Mouse (Mus musculus) thymus, postnatal 4 days (tissue): ENCODE data around the gene Rpl14.
A peak's percentile ranks its signal among the peaks of the same experiment; 100 is the strongest.

Experiments used
- DNase-seq: peaks from one replicate; pipeline ENCODE4 v3.0.0; 2021

Gene Rpl14

DNA sequence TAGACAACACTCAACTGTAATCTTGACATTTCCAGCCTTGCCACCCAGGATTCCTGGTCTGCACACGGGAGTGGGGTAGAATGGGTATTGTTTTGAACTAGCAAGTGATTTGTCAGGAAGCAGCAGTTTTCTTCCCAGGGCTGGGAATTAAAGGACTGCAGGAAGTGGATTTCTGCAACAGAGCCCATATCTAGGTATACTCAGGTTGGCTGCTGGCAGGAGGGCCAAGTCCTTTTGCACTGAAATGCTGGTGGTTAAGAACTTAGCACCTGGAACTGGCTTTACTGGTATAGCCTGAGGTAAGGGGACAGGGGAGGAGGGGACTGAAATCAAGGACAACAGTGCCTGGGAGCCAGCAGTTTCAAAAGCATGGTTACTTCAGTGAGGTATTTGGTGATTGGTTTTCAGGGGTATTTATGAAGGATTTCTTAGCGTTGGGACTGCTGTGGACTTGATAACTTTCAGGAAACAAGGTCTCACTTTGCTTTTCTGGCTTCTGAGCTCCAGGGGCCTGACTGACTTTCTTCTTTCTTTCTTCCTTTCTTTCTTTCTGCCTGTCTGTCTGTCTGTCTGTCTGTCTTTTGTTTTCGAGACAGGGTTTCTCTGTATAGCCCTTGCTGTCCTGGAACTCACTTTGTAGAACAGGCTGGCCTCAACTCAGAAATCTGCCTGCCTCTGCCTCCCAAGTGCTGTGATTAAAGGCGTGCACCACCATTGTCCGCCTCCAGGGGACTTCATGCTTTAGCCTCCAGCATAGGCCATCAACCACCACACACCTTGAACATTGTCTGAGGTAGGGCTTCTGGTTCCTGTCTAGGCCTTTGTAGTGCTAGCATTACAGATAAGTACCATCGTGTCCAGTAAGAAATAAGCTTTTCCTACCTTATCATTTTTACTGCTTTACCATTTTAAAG is 4.8 kb downstream of the Rpl14 start:
- peak; percentile 40 for DNase-seq

DNA sequence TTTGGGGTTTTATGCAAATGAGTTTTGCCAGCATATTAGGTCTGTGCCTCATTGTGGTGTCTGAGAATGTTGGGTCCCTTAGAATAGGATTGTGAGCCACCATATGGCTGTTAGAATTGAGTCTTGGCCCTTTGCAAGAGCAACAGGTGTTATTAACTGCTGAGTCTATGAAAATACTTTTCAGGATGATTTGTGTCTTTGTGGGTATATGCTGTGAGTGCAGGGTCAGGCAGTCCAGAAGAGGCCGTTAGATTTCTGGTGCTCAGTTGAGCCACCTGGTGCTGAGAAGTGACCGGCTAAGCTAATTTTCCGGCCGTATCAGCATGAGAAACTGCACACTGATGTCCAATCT is 5.4 kb downstream of the Rpl14 start:
- no peak for DNase-seq

DNA sequence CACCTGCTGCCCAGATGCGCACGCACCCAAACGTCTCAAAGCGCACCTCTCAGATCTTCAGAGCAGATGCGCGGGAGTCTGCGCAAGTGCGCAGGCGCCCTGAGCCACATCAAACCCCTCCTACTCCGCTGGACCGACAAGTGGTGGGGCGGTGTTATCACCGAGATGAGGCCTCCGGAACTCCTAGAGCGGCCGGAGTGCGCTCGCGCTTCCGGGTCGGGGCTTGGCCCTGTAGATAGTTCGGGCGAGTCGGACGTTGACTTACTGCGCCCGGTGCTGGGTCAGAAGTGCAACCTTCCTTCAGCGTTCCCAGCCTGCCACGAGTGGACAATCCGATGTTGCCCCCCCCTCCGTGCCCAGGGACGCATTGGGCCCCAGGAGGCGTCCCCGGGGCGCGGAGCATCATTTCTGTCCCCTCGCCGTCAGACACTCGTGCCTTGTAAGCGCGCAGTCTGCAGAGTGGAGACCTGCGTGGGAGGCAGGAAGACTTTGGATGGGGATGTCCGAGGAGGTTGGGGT is 5.9 kb downstream of the Rpl14 start:
- peak; percentile 87 for DNase-seq

DNA sequence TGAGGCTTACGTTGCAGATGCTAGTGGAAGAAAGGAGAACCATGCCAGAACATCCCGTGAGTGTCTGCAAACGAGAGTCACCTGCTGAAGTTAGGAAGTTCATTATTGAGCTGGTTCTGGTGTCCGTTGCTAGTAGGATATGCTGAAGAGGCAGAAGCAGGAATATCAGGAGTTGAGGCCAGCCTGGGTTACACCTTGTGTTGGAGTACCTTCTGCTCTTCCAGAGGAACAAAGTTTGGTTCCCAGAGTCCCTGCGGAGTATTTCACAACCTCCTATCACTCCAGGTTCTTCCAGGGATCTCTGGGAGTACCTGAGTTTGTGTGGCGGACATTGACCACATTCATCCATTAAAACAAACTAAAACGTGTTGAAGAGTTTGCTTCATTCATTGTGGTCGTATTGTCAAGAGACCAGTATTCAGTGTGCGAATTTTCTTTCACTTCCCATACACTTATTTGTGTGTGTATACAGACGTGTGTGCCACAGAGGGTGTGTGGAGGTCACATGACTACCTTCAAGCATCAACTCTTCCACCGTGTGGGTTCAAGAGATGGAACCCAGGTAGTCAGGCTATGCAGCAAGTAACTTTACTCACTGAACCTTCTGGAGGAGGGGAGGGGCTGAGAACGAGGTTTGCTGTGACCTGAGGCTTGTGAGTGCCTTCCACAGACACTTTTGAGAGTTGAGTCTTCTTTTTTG is 6.6 kb downstream of the Rpl14 start:
- DNase-seq = no peak

DNA sequence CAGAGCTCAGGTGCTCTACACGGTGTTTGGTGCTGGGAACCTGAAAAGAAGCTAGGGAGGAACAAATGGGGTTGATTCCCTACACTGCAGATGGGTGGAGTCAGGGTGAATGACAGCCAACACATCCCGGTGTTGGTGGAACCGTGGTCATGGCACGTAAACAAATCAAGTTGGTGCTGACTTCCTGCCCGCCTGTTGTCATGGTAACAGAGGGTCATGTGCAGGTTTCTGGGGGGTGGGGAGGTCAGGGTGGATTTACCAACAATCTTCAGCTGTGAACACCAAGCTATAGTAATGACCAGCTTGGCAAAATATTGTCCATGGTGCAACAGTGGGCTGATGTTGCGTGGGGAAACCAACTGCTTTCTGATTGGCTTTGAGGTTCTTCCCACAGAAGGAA is 7.5 kb downstream of the Rpl14 start:
- DNase-seq = peak; percentile 45

DNA sequence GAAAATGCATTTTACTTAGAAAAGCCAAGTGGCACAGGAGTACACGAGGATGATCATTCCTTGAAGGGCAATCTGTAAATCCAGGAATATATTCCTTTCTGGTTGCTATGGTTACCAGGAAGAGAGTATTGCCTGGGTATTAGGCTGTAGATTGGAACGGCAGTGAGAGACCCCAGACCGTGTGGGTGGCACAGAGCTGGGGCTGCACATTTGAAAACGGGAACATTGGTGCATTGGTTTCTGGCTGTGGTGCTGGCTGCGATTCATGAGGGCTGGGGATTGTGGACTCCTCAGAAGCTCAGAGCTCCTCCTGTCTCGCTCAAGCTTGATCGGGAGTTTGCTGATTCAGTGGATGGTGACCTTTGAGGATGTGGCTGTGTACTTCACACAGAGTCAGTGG is 8.6 kb downstream of the Rpl14 start:
- no peak for DNase-seq

DNA sequence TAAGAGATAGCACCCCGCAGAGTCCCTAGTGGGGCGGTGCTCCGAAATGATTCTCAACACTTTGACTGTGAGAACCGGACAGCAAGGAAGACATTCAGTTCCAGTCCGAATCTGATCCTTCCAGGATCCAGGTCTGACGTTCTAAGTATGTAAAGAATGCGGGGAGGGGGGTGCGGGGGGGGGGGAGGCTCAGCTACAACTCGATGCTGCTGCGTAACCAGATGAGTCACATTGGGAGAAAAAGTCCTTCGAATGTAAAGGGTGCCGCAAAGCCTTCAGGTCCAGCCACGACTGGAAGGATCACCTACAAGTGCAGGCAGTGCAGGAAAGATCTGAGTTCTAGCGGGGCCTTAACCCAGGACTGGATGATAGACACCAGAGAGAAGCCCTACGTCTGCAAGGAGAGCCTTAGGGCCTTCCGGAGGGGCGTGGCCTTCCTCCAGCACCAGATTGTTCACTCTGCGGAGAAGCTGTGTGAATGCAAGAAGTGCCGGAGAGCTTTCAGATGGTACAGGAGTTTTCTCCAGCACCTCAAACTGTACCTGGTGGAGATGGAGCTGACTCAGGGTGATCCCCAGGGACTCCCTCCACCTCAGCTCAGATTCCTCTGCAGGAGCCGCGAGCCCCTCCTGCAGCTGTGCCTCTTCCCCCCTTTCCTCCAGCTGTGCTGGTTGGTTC is 10.8 kb downstream of the Rpl14 start:
- DNase-seq = peak; percentile 82

DNA sequence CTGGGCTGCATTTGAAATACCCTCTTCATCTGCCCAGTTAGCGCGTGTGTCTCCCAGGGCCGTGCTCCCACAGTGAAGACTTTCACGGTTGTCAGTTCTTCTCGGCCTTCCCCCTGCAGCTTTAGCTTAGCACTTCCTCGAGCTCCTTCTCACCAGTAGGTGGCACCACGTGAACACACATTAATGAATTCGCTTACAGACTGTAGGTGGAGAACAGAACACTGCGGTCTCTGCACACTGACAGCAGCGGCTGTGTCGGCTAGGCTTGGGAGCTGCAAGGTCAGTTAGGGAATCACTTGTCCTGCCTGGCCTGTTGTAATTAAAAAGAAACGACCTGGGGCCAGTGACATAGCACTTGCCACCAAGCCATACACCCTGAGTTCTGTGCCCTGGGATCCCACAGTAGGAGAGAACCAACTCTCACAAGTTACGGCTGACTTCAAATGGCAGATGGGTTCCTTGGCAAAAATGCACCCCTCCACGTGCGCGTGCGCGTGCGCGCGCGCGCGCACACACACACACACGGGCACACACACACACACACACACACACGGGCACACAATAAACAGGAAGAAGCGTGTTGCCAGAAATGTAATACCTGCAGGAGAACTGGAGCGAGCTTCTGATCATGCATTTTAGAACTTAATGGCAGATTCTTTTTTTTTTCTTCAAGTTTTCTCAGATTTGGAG is 11.5 kb downstream of the Rpl14 start:
- peak; percentile 93 for DNase-seq

DNA sequence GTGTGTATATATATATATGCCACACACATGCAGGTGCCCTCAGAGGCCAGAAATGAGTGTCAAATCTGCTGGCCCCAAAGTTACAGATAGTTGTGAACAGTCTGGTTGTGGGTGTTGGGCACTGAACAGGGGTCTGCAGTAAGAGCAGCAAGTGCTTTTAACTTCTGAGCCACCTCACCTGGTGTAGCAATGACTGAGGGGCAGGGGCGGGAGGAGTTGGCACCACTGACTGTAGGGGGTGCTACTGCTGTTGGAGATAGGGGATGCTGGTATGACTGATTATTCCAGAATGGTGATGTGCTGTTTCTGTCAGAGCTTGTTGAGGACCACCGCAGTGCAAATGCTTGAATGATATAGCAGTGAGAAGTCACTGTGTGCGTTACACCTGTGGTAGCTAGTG is 12.1 kb downstream of the Rpl14 start:
- peak; percentile 67 for DNase-seq

DNA sequence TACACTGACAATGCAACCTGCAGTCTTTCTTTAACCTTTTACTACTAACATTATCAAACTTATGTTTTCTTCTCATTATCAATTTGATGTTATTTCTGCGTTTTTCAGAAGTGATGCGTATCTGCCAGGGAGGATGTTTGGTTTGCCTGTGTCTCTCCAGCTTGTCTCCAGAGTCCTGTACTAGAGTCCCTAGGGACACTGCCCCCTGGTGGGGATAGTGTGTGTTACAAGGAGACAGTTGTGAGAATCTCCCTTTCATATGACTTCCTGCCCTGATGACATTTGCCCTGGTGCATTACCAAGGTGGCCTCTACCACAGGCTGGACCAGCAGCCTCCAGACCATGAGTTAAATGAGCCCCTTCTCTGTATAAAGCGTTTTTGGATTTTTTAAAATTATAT is 15.3 kb downstream of the Rpl14 start:
- peak; percentile 91 for DNase-seq

DNA sequence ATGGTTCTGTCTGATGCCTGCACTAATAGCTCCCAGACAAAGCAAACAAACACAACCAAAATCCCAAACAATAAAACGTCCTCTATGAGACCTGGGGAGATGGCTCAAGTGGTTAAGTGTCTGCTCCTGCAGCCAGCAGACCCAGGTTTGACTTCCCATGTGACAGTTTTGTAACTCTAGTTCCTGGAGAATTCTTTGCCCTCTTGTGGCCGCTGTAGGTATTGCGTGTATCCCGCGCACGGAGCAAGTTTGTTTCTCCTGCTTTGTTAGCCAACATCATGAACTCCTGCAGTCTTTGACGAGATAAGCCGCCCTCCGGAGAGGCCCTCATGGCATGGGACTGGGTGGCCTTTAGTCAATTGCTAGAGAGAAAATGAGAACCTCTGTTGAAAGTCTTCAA is 20.2 kb downstream of the Rpl14 start:
- peak; percentile 88 for DNase-seq

DNA sequence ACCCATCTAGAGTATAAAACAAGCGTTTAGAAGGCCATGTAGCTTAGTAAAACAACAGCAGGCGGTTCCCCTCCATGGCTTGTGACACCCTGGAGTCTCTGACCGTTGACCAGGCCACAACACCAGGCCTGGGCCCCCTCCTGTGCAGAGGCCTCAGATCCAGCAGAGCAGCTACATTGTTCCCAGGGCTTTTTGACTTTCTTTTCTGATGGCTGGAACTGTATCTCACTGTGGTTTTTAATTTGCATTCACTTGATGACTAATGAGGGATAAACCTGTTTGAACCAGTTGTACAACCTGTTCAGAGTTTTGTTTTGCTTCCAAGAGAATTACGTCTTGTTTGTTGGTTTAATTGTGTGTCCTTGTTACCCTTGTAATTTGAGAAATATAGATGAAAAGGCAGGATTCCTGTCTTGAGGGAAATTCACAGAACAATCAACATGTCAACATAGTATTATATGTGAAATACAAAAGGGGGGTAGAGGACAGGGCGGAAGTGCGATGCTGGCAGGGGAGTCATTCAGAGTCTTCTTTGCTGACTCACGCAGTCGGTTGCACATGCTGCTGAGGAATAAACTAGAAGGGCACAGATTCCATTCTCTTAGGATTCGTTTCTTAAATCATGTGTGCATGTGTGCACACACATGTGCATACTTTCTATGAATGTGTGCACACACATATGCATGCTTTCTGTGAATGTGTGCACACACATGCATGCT is 22.3 kb downstream of the Rpl14 start:
- no peak for DNase-seq

DNA sequence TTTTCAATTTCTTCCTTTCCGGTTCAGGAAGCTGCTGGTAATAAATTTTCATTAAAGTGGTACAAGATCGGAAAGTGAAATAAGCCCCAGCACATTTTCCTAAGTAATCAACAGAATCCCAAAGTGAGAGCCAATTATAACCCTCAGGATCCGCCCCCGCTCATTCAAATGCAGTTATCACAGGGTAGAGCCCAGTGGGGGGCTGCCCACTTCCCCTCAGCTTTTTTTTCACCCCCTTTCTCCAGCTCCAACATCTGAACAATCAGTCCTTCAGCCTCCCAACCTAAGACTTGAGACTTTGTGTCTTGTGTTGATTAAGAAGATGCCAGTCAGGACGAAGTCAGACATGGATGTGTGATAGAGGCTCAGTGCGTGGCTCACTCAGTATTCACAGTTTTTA is 23.6 kb downstream of the Rpl14 start:
- no peak for DNase-seq

DNA sequence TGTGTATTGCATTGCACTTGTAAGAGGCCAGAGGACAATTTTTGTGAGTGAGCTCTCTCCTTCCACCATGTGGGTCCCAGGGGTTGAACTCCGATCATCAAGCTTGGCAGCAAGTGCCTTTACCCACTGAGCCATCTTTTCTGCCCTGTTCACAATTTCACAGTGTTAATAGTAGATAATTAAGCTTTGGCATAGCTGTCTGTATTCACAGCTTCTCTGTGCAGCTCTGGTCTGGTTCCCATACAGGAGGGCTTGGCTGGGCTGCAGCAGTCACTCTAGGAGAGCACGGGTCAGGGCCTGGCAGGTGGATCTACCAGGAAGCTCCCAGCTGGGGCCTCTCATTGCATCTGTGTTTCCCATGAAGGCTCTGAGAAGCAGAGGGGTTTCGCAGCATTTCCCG is 24.1 kb downstream of the Rpl14 start:
- no peak for DNase-seq

DNA sequence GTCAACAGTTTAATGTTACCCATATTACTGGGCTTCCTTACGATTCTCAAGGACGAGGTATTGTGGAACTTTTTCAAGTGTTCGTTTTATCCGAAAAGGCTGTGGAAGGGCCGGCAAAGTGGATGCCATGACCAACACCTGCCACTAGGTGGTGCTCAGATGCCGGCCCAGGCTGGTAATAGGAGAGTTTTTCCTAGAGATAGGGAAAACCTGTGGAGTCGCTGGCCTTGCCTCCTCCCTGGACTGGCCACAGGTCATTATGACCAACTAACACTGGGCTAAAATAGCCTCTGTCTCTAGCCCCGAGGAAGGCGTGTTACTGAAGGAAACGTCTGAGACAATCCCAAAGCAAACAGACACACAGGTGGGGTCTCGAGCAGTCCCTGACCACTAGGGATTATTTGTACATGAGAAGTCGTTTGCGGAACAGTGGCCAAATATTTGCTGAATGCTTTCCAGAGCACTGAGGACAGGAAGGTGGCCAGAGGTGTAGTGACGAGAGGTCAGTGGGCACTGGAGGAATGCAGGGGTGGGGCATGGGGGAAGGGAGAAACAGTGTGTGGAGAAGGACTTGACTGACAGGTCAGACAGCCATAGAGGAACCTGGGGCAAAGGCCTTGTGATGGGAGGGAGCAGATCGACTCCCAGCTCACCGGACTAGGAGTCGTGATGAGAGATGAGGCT is 30.4 kb downstream of the Rpl14 start:
- peak; percentile 73 for DNase-seq

DNA sequence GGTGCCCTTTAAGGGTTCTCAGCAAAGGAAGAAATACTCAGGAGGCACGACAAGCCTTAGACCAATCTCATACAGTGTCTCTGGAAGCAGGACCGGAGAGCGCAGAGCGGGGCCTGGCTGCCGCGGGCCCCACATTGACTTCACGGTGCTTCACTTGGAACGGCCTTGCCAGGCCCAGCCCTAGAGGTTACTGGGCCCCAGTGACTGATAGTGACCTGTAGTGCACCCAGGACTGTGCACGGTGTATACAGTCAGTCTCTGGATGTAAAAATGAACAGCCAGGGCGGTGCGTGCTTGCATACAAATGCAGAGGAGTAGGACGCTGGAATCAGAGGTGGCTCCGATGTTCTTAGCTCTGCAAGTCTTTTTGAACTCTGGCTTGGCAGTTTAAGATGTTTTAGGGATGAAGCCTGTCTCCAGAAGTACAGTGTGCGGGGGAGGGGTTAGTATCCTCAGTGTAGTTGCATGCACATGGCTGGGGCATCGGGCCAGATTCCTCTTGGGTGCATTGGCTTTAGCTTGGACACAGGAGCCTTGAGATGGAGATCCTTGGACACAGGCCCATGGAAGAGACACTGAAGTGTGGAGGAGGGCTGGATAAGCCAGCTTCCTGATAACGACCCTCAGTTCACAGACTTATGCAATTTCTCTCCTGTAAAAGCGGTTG is 31.1 kb downstream of the Rpl14 start:
- peak; percentile 19 for DNase-seq

DNA sequence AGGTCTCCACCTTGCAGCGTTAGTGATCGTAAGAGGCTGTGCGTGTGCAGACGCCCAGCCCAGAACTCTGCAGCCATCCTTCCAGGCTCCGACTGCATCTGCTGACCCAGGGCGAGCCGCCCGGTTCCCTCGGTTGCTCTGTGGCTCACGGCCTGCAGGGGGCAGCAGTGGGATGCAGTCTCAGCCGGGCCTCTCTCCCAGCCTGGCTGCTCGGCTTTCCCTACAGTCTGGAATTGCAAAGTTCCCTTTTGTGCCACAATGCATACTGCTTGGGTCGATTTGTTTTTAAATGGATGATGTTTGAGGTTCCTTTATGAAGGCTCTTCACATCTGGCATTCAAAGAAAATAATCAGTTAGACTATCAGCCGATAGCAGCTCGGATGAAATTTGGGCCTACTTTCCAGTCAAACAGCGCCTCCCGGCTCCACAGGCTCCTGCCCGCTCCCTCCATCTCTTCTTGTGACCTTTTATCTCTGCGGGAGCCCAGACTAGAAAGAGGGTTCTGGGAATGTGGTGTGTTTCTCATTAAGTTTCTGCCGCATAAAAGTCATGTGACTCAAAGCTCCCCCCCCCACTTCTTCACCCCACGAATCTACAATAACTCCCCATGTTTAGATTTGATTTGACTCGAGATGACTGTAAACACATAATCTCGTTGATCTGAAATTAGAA is 31.7 kb downstream of the Rpl14 start:
- DNase-seq = peak; percentile 84

DNA sequence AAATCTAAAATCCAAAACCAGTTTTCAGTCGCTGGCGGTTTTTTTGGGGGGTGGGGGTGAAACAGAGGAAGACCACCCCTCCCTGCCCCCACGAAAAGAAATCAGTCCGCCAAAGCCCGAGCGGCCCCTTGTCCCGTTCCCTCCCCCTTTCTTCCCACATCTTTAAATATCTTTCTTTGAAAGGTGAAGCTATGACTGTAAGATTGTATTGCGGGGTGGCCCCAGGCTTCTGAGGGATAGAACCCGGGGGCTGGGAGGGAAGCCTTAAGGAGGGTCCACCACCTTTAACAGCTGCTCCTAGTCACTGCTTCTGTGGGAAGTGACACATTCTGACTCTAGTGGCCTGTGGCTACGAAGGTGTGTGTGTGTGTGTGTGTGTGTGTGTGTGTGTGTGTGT is 32.3 kb downstream of the Rpl14 start:
- no peak for DNase-seq

DNA sequence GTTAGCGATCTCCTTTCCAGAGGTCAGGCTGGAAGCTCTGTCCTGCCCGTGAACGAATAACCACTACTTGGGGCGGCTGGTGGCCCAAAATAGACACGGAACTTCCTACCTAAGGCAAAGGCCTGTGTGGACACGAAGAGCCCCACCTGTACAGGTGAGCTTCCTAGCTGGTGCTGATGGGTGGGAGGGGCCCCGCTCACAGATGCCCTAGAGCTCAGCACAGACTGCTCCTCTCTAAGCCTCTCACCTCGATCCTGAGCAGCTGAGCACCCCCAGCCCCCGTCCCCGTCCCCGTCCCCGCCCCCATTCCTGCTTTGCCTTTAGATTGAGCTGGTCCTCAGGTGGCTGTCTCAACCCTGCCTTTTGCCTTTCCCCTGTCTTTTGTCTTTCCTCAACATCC is 32.7 kb downstream of the Rpl14 start:
- no peak for DNase-seq

DNA sequence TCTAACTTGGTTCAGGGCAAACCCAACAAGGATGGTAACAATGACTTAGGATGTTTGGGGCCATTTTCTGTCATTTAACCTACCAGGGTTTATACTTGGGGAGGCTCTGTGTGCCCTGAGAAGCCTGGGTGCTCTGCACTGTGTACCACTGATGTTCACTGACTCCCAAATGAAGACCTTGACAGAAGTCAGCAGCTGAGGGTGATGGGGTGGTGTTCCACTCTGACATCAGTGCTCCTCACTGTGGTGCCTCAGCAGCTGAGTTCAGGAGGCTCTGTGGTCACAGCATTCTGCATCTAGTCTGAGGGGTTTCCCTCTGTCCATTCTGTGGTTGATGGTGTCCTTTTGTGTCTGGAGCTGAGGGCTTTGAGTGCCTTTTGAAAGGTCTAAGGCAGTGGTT is 39.8 kb downstream of the Rpl14 start:
- no peak for DNase-seq

DNA sequence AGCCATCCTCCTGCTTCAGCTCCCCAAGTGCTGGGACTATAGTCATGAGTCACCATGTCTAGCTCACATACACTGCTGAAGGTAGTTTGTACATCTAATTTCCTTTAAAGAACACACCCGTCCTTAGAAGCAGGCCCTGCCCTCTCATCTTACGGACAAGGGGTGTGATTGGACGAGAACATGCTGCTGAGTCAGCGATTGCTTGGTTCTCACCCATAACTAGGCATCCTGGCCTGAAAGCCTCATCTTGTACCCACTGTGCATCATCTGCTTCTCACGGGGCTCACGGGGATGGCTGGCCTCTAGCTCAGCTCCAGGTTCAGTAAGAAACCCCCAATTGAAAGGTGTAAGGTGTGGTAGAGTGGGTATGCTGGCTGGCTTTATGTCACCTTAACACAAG is 42.8 kb downstream of the Rpl14 start:
- DNase-seq = no peak
